12 mouse cellular contexts compared by ENCODE assay signal in genomic region chr4:139831501-139832230, GRCm38 (mm10). TPM values are rescaled to one million over a fixed set of nuclear protein-coding genes. Genes with fewer than 3 reads are reported as not detected.
DNase-seq lines count a peak whose midpoint lies in the region; ATAC-seq and TF ChIP-seq lines count a peak whose summit lies in the region.
"Had no signal": no experiment of that assay in that cellular context is flagged by ENCODE, and none has a peak within 500 bp of the region (broad histone marks: within the 10 kb centered on the region; RNA-seq: fewer than 3 reads in every experiment).

No protein-coding gene starts in this region.

- H3K36me3 ChIP-seq in embryonic facial prominence, embryonic 13.5 days: no peaks in the 10 kb centered on the region
- H3K36me3 ChIP-seq in hindbrain, embryonic 12.5 days: no peaks in the 10 kb centered on the region
- H3K36me3 ChIP-seq in lung, postnatal 0 days (ENCODE audit: insufficient read depth, low read length): no peaks in the 10 kb centered on the region
- H3K36me3 ChIP-seq in neural tube, embryonic 12.5 days: no peaks in the 10 kb centered on the region; the same call in 1 of the 2 replicates

- peaks cover 20% of the 10 kb centered on the region for H3K4me1 ChIP-seq in embryonic facial prominence, embryonic 13.5 days
- H3K4me1 ChIP-seq in hindbrain, embryonic 12.5 days: peaks cover 63% of the 10 kb centered on the region
- H3K4me1 ChIP-seq in lung, postnatal 0 days (ENCODE audit: insufficient read depth, low read depth, low read length): no peaks in the 10 kb centered on the region
- H3K4me1 ChIP-seq in neural tube, embryonic 12.5 days: peaks cover 83% of the 10 kb centered on the region

- H3K9ac ChIP-seq in embryonic facial prominence, embryonic 13.5 days: peak overlapping the region; percentile 74
- peak overlapping the region; percentile 64 for H3K9ac ChIP-seq in hindbrain, embryonic 12.5 days
- H3K9ac ChIP-seq in lung, postnatal 0 days (replicated peaks; ENCODE audit: low read depth): no peak overlapping the region
- peak overlapping the region; percentile 70 for H3K9ac ChIP-seq in neural tube, embryonic 12.5 days

- under 1% methylated on average over 57 of the region's 57 CpGs for WGBS in embryonic facial prominence, embryonic 13.5 days
- under 1% methylated on average over 57 of the region's 57 CpGs for WGBS in hindbrain, embryonic 12.5 days
- WGBS in lung, postnatal 0 days: 2% methylated on average over 57 of the region's 57 CpGs
- under 1% methylated on average over 57 of the region's 57 CpGs for WGBS in neural tube, embryonic 12.5 days

- peak; percentile 78 for DNase-seq in lung, postnatal 0 days (ENCODE audit: low spot score)
- DNase-seq in right cerebral cortex, adult 2 months (ENCODE audit: low spot score in 2 of 2): no peak
- no peak for DNase-seq in left cerebral cortex, adult 11 months (ENCODE audit: low spot score)
- DNase-seq in left cerebral cortex, postnatal 14 days (ENCODE audit: low spot score in 2 of 2): no peak
- DNase-seq: cerebellum, adult 18-20 months had no signal

- H3K9me3 ChIP-seq in embryonic facial prominence, embryonic 13.5 days: no peaks in the 10 kb centered on the region
- H3K9me3 ChIP-seq in hindbrain, embryonic 12.5 days (replicated peaks): no peaks in the 10 kb centered on the region
- H3K9me3 ChIP-seq in lung, postnatal 0 days (ENCODE audit: low read length): no peaks in the 10 kb centered on the region
- H3K9me3 ChIP-seq in neural tube, embryonic 12.5 days: no peaks in the 10 kb centered on the region

- peak overlapping the region; percentile 55 for H3K4me2 ChIP-seq in embryonic facial prominence, embryonic 13.5 days
- H3K4me2 ChIP-seq in hindbrain, embryonic 12.5 days (replicated peaks): peak overlapping the region; percentile 54
- H3K4me2 ChIP-seq in lung, postnatal 0 days (replicated peaks; ENCODE audit: low read depth, low read length): peak overlapping the region; percentile 17; the same call in 1 of the 2 replicates
- peak overlapping the region; percentile 67 for H3K4me2 ChIP-seq in neural tube, embryonic 12.5 days (replicated peaks)
- H3K4me2 ChIP-seq: liver, embryonic 11.5 days had no signal

- TF ChIP-seq CTCF in lung, postnatal 0 days (IDR thresholded peaks at IDR 0.05): no peak

- peak overlapping the region; percentile 50 for H3K4me3 ChIP-seq in embryonic facial prominence, embryonic 13.5 days
- peak overlapping the region; percentile 40 for H3K4me3 ChIP-seq in hindbrain, embryonic 12.5 days
- no peak overlapping the region for H3K4me3 ChIP-seq in lung, postnatal 0 days (ENCODE audit: low read depth, low read length)
- peak overlapping the region; percentile 54 for H3K4me3 ChIP-seq in neural tube, embryonic 12.5 days

- ATAC-seq in embryonic facial prominence, embryonic 13.5 days (ENCODE audit: insufficient number of reproducible peaks, insufficient read depth, low FRiP score, low TSS enrichment, low read depth): no peak
- ATAC-seq in hindbrain, embryonic 12.5 days (ENCODE audit: low FRiP score): no peak
- peak; percentile 90 for ATAC-seq in lung, postnatal 0 days
- ATAC-seq in neural tube, embryonic 12.5 days (ENCODE audit: low FRiP score, low read depth): no peak

- intact Hi-C loops in left cerebral cortex, postnatal 14 days (cut with DNase I): no loop called here

- H3K27ac ChIP-seq in embryonic facial prominence, embryonic 13.5 days: peak overlapping the region; percentile 88
- 0 out of 2 replicates have a peak overlapping the region, but pooled peaks have one; percentile 30 for H3K27ac ChIP-seq in hindbrain, embryonic 12.5 days
- H3K27ac ChIP-seq in lung, postnatal 0 days (ENCODE audit: low read length): no peak overlapping the region
- no peak overlapping the region for H3K27ac ChIP-seq in neural tube, embryonic 12.5 days
- H3K27ac ChIP-seq: kidney, postnatal 0 days had no signal

- TF ChIP-seq EP300 in lung, postnatal 0 days (IDR thresholded peaks at IDR 0.05): no peak

- H3K27me3 ChIP-seq in embryonic facial prominence, embryonic 13.5 days: peaks cover 100% of the 10 kb centered on the region
- H3K27me3 ChIP-seq in hindbrain, embryonic 12.5 days: peaks cover 99% of the 10 kb centered on the region
- H3K27me3 ChIP-seq in lung, postnatal 0 days (replicated peaks; ENCODE audit: insufficient read depth, low read length): peaks cover 92% of the 10 kb centered on the region
- peaks cover 86% of the 10 kb centered on the region for H3K27me3 ChIP-seq in neural tube, embryonic 12.5 days (replicated peaks)

RNA-seq across cellular contexts. Expression of gene Pax7, which starts 1.7 kb away (rescaled TPM):
- polyA plus RNA-seq in embryonic facial prominence, embryonic 13.5 days (2015; fragmentation: Nextera tagmentation; extraction: Ambion mirVana): 2.5 and 3.5 TPM in 2 replicates
- polyA plus RNA-seq in hindbrain, embryonic 12.5 days (2016; fragmentation: Nextera tagmentation; extraction: Ambion mirVana): 1.1 and 1.6 TPM in 2 replicates
- not detected in 2 replicates for polyA plus RNA-seq in lung, postnatal 0 days (2015; fragmentation: Nextera tagmentation; extraction: Ambion mirVana)
- polyA plus RNA-seq in neural tube, embryonic 12.5 days (2016; fragmentation: Nextera tagmentation; extraction: Ambion mirVana): 2.3 and 2.7 TPM in 2 replicates
- not detected for total RNA-seq in left cerebral cortex, postnatal 14 days (2021)
- total RNA-seq: neutrophil, adult 5-6 weeks had no signal
- polyA plus RNA-seq: heart, embryonic 14.5 days; kidney, postnatal 0 days had no signal

Comparison
In these comparisons a context has a peak if more than half of its experiments do, and no peak if none do; other contexts are left out.
1. H3K27ac ChIP-seq: peak in embryonic facial prominence, embryonic 13.5 days (single experiment) and hindbrain, embryonic 12.5 days (single experiment); none in lung, postnatal 0 days (single experiment) and neural tube, embryonic 12.5 days (single experiment).
2. H3K4me2 ChIP-seq: peak in every context shown above with its lines; median percentile 67 in neural tube, embryonic 12.5 days; 55 in embryonic facial prominence, embryonic 13.5 days; 54 in hindbrain, embryonic 12.5 days; 17 in lung, postnatal 0 days.